Comparison of ENCODE assay signal across 12 mouse cellular contexts in genomic region chr3:48840692-48841091, GRCm38 (mm10).
"Had no signal": no experiment of that assay in that cellular context is flagged by ENCODE, and none has a peak within 500 bp of the region (broad histone marks: within the 10 kb centered on the region; RNA-seq: fewer than 3 reads in every experiment).

No protein-coding gene starts in this region.

- DNase-seq: kidney, adult 11 months; kidney, adult 8-10 months; kidney, postnatal 10 days; kidney, postnatal 36 days; liver, embryonic 13.5 days; lung, adult 2 months; lung, postnatal 14 days; lung, postnatal 4 days; midbrain, embryonic 14.5 days; thymus, adult 2 months; thymus, postnatal 14 days; thymus, postnatal 4 days had no signal
